Mouse (Mus musculus): ENCODE data around the gene Asf1a. TPM values are rescaled to one million over a fixed set of nuclear protein-coding genes. Genes with fewer than 3 reads are reported as not detected.
A peak's percentile ranks its signal among the peaks of the same experiment; 100 is the strongest.

The Asf1a gene
- 165 and 167 TPM in 2 replicates for polyA plus RNA-seq (2014; fragmentation: Nextera tagmentation; extraction: Ambion mirVana)

- ATAC-seq (ENCODE audit: low FRiP score) (peak; percentile 97), DNase-seq (ENCODE audit: low spot score) (peak; percentile 93)
- peak within 1 kb of the TSS; percentile 57 for H3K4me2 ChIP-seq (replicated peaks; ENCODE audit: low read depth, low read length)
- under 1% methylated on average over 48 of the region's 52 CpGs for WGBS
- peak within 1 kb of the TSS; percentile 98 for H3K27ac ChIP-seq (ENCODE audit: low read depth, low read length)
- no peaks in the 10 kb centered on the region for H3K4me1 ChIP-seq (replicated peaks; ENCODE audit: control insufficient read depth, insufficient read depth, low read length)
- H3K9me3 ChIP-seq (ENCODE audit: control insufficient read depth, low read length): no peaks in the 10 kb centered on the region
- peak within 1 kb of the TSS; percentile 93 for H3K4me3 ChIP-seq (ENCODE audit: low read depth, low read length)
- H3K27me3 ChIP-seq (ENCODE audit: control insufficient read depth, insufficient read depth, low read length): no peaks in the 10 kb centered on the region
- H3K9ac ChIP-seq (ENCODE audit: low read depth, low read length): peak within 1 kb of the TSS; percentile 97
- H3K36me3 ChIP-seq (ENCODE audit: control insufficient read depth, insufficient read depth, low read length): no peaks in the 10 kb centered on the region
These were observed at the start of gene Asf1a for GRCm38 (mm10) chr10:53596677-53597120. Gene Asf1a, plus strand, starts transcription at chr10:53596757.

DNA sequence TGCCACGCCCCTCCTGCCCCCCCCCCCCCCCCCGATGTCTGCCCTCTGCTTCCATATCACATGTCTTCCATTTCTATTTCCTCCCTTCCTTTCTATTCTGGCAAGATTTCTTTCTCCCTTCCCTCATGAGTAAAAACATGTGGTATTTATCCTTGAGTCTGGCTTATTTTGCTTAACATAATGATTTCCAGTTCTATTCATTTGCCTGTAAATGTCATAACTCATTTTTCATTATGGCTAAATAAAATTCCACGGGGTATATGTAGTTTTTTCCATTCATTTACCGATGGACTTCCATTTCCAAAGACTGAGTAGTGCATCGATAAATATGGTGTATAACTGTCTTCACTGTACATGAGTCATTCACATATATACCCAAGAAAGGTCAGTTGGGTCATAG lies 34.6 kb upstream of the Asf1a start:
- no peaks in the 10 kb centered on the region for H3K36me3 ChIP-seq (ENCODE audit: control insufficient read depth, insufficient read depth, low read length)
- H3K9me3 ChIP-seq (ENCODE audit: control insufficient read depth, low read length): no peaks in the 10 kb centered on the region
- H3K27ac ChIP-seq (ENCODE audit: low read depth, low read length): no peak overlapping the region
- H3K27me3 ChIP-seq (ENCODE audit: control insufficient read depth, insufficient read depth, low read length): no peaks in the 10 kb centered on the region
- WGBS: 88% methylated on average over 5 of the region's 5 CpGs
- no peak for DNase-seq (ENCODE audit: low spot score)
- H3K4me1 ChIP-seq (replicated peaks; ENCODE audit: control insufficient read depth, insufficient read depth, low read length): no peaks in the 10 kb centered on the region
- H3K4me2 ChIP-seq (replicated peaks; ENCODE audit: low read depth, low read length): no peak overlapping the region
- H3K4me3 ChIP-seq (ENCODE audit: low read depth, low read length): no peak overlapping the region
- no peak for ATAC-seq (ENCODE audit: low FRiP score)
- no peak overlapping the region for H3K9ac ChIP-seq (ENCODE audit: low read depth, low read length)

GRCm38 (mm10) chr10:53565538-53565937 lies 31.0 kb upstream of the Asf1a start:
- no peak overlapping the region for H3K27ac ChIP-seq (ENCODE audit: low read depth, low read length)
- ATAC-seq (ENCODE audit: low FRiP score) (no peak), DNase-seq (ENCODE audit: low spot score) (no peak)
- H3K4me1 ChIP-seq (replicated peaks; ENCODE audit: control insufficient read depth, insufficient read depth, low read length): no peaks in the 10 kb centered on the region
- H3K9me3 ChIP-seq (ENCODE audit: control insufficient read depth, low read length): no peaks in the 10 kb centered on the region
- H3K9ac ChIP-seq (ENCODE audit: low read depth, low read length): no peak overlapping the region
- no peak overlapping the region for H3K4me3 ChIP-seq (ENCODE audit: low read depth, low read length)
- no peak overlapping the region for H3K4me2 ChIP-seq (replicated peaks; ENCODE audit: low read depth, low read length)
- H3K36me3 ChIP-seq (ENCODE audit: control insufficient read depth, insufficient read depth, low read length): no peaks in the 10 kb centered on the region
- no peaks in the 10 kb centered on the region for H3K27me3 ChIP-seq (ENCODE audit: control insufficient read depth, insufficient read depth, low read length)
- WGBS: 88% methylated on average over 2 of the region's 2 CpGs

GRCm38 (mm10) chr10:53568531-53568930 lies 28.0 kb upstream of the Asf1a start:
- no peaks in the 10 kb centered on the region for H3K4me1 ChIP-seq (replicated peaks; ENCODE audit: control insufficient read depth, insufficient read depth, low read length)
- DNase-seq (ENCODE audit: low spot score) (no peak), ATAC-seq (ENCODE audit: low FRiP score) (no peak)
- H3K27ac ChIP-seq (ENCODE audit: low read depth, low read length): no peak overlapping the region
- H3K4me2 ChIP-seq (replicated peaks; ENCODE audit: low read depth, low read length): no peak overlapping the region
- no peak overlapping the region for H3K9ac ChIP-seq (ENCODE audit: low read depth, low read length)
- no peaks in the 10 kb centered on the region for H3K9me3 ChIP-seq (ENCODE audit: control insufficient read depth, low read length)
- no peak overlapping the region for H3K4me3 ChIP-seq (ENCODE audit: low read depth, low read length)
- no peaks in the 10 kb centered on the region for H3K36me3 ChIP-seq (ENCODE audit: control insufficient read depth, insufficient read depth, low read length)
- H3K27me3 ChIP-seq (ENCODE audit: control insufficient read depth, insufficient read depth, low read length): no peaks in the 10 kb centered on the region

DNA sequence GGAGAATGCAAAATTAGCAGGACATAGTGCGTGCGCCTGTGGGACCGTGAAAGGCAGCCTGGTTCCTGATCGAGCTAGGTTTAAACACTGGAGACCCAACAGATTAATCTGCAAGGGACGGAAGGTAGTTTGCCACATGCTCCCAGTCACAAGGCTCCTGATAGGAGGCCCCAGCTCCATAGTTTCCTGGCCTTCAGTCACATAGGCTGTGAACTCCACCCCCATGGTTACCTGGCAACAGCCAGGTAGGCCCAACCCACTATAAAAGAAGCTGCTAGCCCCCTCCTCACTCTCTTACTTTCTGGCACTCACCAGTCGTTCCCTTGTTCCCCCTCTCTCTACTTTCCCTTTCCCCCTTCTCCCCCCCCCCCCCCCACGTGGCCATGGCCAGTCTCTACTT lies 16.4 kb upstream of the Asf1a start:
- no peak overlapping the region for H3K27ac ChIP-seq (ENCODE audit: low read depth, low read length)
- H3K4me3 ChIP-seq (ENCODE audit: low read depth, low read length): no peak overlapping the region
- no peak overlapping the region for H3K9ac ChIP-seq (ENCODE audit: low read depth, low read length)
- DNase-seq (ENCODE audit: low spot score) (peak; percentile 21), ATAC-seq (ENCODE audit: low FRiP score) (peak; percentile 65)
- 47% methylated on average over 6 of the region's 7 CpGs for WGBS
- H3K36me3 ChIP-seq (ENCODE audit: control insufficient read depth, insufficient read depth, low read length): no peaks in the 10 kb centered on the region
- no peaks in the 10 kb centered on the region for H3K4me1 ChIP-seq (replicated peaks; ENCODE audit: control insufficient read depth, insufficient read depth, low read length)
- H3K9me3 ChIP-seq (ENCODE audit: control insufficient read depth, low read length): no peaks in the 10 kb centered on the region
- H3K27me3 ChIP-seq (ENCODE audit: control insufficient read depth, insufficient read depth, low read length): no peaks in the 10 kb centered on the region
- H3K4me2 ChIP-seq (replicated peaks; ENCODE audit: low read depth, low read length): no peak overlapping the region; the same call in 1 of the 2 replicates

DNA sequence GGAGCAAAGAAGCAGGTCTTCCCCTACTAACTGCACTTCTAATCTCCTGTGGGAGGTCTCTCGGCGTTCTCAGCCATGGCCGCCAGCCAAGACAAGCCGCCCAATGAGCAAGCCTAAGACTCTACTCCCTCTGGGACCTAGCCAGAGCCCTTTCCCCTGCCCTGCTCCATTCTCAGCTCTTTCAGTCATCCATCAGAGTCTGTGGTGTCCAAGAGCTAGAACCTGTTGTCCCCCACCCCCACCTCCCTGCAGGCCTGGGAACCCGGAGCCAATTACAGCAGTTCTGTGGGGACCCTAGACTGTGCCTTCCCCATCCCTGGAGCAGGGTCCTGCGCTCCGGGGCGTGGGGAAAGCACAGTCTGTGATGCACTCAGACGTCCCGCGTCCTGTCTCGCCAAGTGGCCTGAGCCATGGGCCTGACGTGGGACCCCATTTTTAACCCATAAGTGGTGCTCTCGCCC lies 15.9 kb upstream of the Asf1a start:
- 18% methylated on average over 14 of the region's 14 CpGs for WGBS
- no peaks in the 10 kb centered on the region for H3K4me1 ChIP-seq (replicated peaks; ENCODE audit: control insufficient read depth, insufficient read depth, low read length)
- no peak overlapping the region for H3K27ac ChIP-seq (ENCODE audit: low read depth, low read length)
- H3K9me3 ChIP-seq (ENCODE audit: control insufficient read depth, low read length): no peaks in the 10 kb centered on the region
- peak overlapping the region; percentile 36 for H3K4me2 ChIP-seq (replicated peaks; ENCODE audit: low read depth, low read length)
- peak overlapping the region; percentile 20; the same call in 1 of the 2 replicates for H3K9ac ChIP-seq (ENCODE audit: low read depth, low read length)
- DNase-seq (ENCODE audit: low spot score) (peak; percentile 51), ATAC-seq (ENCODE audit: low FRiP score) (peak; percentile 85)
- no peaks in the 10 kb centered on the region for H3K36me3 ChIP-seq (ENCODE audit: control insufficient read depth, insufficient read depth, low read length)
- peak overlapping the region; percentile 15; the same call in 1 of the 2 replicates for H3K4me3 ChIP-seq (ENCODE audit: low read depth, low read length)
- H3K27me3 ChIP-seq (ENCODE audit: control insufficient read depth, insufficient read depth, low read length): no peaks in the 10 kb centered on the region

GRCm38 (mm10) chr10:53581087-53581486 lies 15.5 kb upstream of the Asf1a start:
- 27% methylated on average over 7 of the region's 12 CpGs for WGBS
- peak overlapping the region; percentile 36 for H3K4me2 ChIP-seq (replicated peaks; ENCODE audit: low read depth, low read length)
- H3K4me1 ChIP-seq (replicated peaks; ENCODE audit: control insufficient read depth, insufficient read depth, low read length): no peaks in the 10 kb centered on the region
- no peak for DNase-seq (ENCODE audit: low spot score)
- peak overlapping the region; percentile 15; the same call in 1 of the 2 replicates for H3K4me3 ChIP-seq (ENCODE audit: low read depth, low read length)
- no peak overlapping the region for H3K27ac ChIP-seq (ENCODE audit: low read depth, low read length)
- H3K9me3 ChIP-seq (ENCODE audit: control insufficient read depth, low read length): no peaks in the 10 kb centered on the region
- ATAC-seq (ENCODE audit: low FRiP score): no peak; the same call in 1 of the 2 replicates
- peak overlapping the region; percentile 20; the same call in 1 of the 2 replicates for H3K9ac ChIP-seq (ENCODE audit: low read depth, low read length)
- no peaks in the 10 kb centered on the region for H3K27me3 ChIP-seq (ENCODE audit: control insufficient read depth, insufficient read depth, low read length)
- H3K36me3 ChIP-seq (ENCODE audit: control insufficient read depth, insufficient read depth, low read length): no peaks in the 10 kb centered on the region

DNA sequence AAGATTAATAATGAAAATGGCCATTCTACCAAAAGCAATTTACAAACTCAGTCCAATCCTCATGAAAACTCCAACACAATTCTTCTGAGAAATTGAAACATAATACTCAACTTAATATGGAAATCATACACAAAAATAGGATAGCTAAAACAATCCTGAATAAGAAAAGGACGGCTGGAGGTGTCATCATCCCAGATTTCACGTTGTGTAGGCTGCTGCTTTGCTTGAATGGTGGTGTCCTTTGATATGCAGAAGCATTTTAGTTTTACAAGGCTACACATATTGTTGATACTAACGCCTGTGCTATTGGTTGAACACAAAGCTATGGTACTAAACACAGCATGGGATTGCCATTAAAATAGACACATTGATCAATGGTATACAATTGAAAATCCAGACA lies 10.8 kb upstream of the Asf1a start:
- no peak overlapping the region for H3K4me2 ChIP-seq (replicated peaks; ENCODE audit: low read depth, low read length)
- no peaks in the 10 kb centered on the region for H3K36me3 ChIP-seq (ENCODE audit: control insufficient read depth, insufficient read depth, low read length)
- no peaks in the 10 kb centered on the region for H3K4me1 ChIP-seq (replicated peaks; ENCODE audit: control insufficient read depth, insufficient read depth, low read length)
- WGBS: 49% methylated on average over 3 of the region's 3 CpGs
- DNase-seq (ENCODE audit: low spot score) (no peak), ATAC-seq (ENCODE audit: low FRiP score) (no peak)
- H3K4me3 ChIP-seq (ENCODE audit: low read depth, low read length): no peak overlapping the region
- H3K9me3 ChIP-seq (ENCODE audit: control insufficient read depth, low read length): no peaks in the 10 kb centered on the region
- H3K27me3 ChIP-seq (ENCODE audit: control insufficient read depth, insufficient read depth, low read length): no peaks in the 10 kb centered on the region
- H3K27ac ChIP-seq (ENCODE audit: low read depth, low read length): no peak overlapping the region
- H3K9ac ChIP-seq (ENCODE audit: low read depth, low read length): no peak overlapping the region
